Mouse (Mus musculus): Measurements from ENCODE around the gene Taf5l. TPM values are rescaled to one million over a fixed set of nuclear protein-coding genes. Genes with fewer than 3 reads are reported as not detected.
A peak's percentile ranks its signal among the peaks of the same experiment; 100 is the strongest.

The Taf5l gene
- polyA plus RNA-seq, 1 experiment = 26.0 TPM

GRCm38 (mm10) chr8:123953686-123954085 lies 67.5 kb downstream of the Taf5l start:
- Histone ChIP-seq H3K4me3 (replicated peaks; ENCODE audit: extremely low read depth, low read depth, low read length) (no peak overlapping the region), H3K4me1 (ENCODE audit: control insufficient read depth, insufficient read depth, low read length) (no peaks in the 10 kb centered on the region; the same call in 1 of the 2 replicates)
- DNase-seq = no peak
- 84% methylated on average over 8 of the region's 8 CpGs for WGBS
- TF ChIP-seq CTCF (IDR thresholded peaks at IDR 0.05; ENCODE audit: insufficient read depth, low read length) = no peak
- TF ChIP-seq POLR2A (IDR thresholded peaks at IDR 0.05; ENCODE audit: borderline replicate concordance, extremely low read depth, low read depth, low read length) = no peak

- peaks cover 3% of the 10 kb centered on the region; the same call in 1 of the 2 replicates for H3K4me1 ChIP-seq (ENCODE audit: control insufficient read depth, insufficient read depth, low read length)
- DNase-seq = peak; percentile 54
- H3K4me3 ChIP-seq (replicated peaks; ENCODE audit: extremely low read depth, low read depth, low read length) = peak overlapping the region; percentile 88
- TF ChIP-seq CTCF (IDR thresholded peaks at IDR 0.05; ENCODE audit: insufficient read depth, low read length) (peak; percentile 59), POLR2A (IDR thresholded peaks at IDR 0.05; ENCODE audit: borderline replicate concordance, extremely low read depth, low read depth, low read length) (no peak)
- 36% methylated on average over 10 of the region's 10 CpGs for WGBS
Observed at GRCm38 (mm10) chr8:123950077-123950802, 71.0 kb downstream of the Taf5l start.

- H3K4me1 ChIP-seq (ENCODE audit: control insufficient read depth, insufficient read depth, low read length) = peaks cover 3% of the 10 kb centered on the region; the same call in 1 of the 2 replicates
- WGBS = 1% methylated on average over 10 of the region's 10 CpGs
- peak overlapping the region; percentile 88 for H3K4me3 ChIP-seq (replicated peaks; ENCODE audit: extremely low read depth, low read depth, low read length)
- DNase-seq = peak; percentile 8
- TF ChIP-seq CTCF (IDR thresholded peaks at IDR 0.05; ENCODE audit: insufficient read depth, low read length) = no peak
- no peak for TF ChIP-seq POLR2A (IDR thresholded peaks at IDR 0.05; ENCODE audit: borderline replicate concordance, extremely low read depth, low read depth, low read length)
Observed at GRCm38 (mm10) chr8:123949686-123949986, 71.6 kb downstream of the Taf5l start.

GRCm38 (mm10) chr8:123948942-123949685 lies 72.1 kb downstream of the Taf5l start, which contains the start of gene Nup133:
Nup133 (minus strand) TSS chr8:123949265.
- peak within 1 kb of the TSS; percentile 88 for H3K4me3 ChIP-seq (replicated peaks; ENCODE audit: extremely low read depth, low read depth, low read length)
- TF ChIP-seq POLR2A (IDR thresholded peaks at IDR 0.05; ENCODE audit: borderline replicate concordance, extremely low read depth, low read depth, low read length) (peak; percentile 57; the same call in 1 of the 2 replicates), CTCF (IDR thresholded peaks at IDR 0.05; ENCODE audit: insufficient read depth, low read length) (no peak)
- under 1% methylated on average over 77 of the region's 77 CpGs for WGBS
- peaks cover 3% of the 10 kb centered on the region; the same call in 1 of the 2 replicates for H3K4me1 ChIP-seq (ENCODE audit: control insufficient read depth, insufficient read depth, low read length)
- DNase-seq = peak; percentile 99

Other genes with a start within 250 kb of the Taf5l start
- gene Rab4a, start 215.4 kb downstream of the Taf5l start, polyA plus RNA-seq (2012; rRNA removed) = 7.3 and 7.9 TPM in 2 replicates
- 0.80 and 0.86 TPM in 2 replicates for gene Ccsap, start 161.2 kb downstream of the Taf5l start, polyA plus RNA-seq (2012; rRNA removed)
- gene Acta1, start 126.6 kb downstream of the Taf5l start, polyA plus RNA-seq (2012; rRNA removed) = 1.2 and 1,963 TPM in 2 replicates
- 7.3 and 10.8 TPM in 2 replicates for gene Nup133, start 72.1 kb downstream of the Taf5l start, polyA plus RNA-seq (2012; rRNA removed)
- 10.9 and 12.6 TPM in 2 replicates for gene Abcb10, start 38.3 kb downstream of the Taf5l start, polyA plus RNA-seq (2012; rRNA removed)
- gene Urb2, start 111 bp upstream of the Taf5l start, polyA plus RNA-seq (2012; rRNA removed) = 3.1 and 4.3 TPM in 2 replicates
- gene Galnt2, start 210.0 kb upstream of the Taf5l start, polyA plus RNA-seq (2012; rRNA removed) = 17.6 and 25.5 TPM in 2 replicates